Mouse (Mus musculus) C2C12 (cell line): ENCODE results near the gene Eps8.

Source experiments
- CTCF ChIP-seq: IDR thresholded peaks from one replicate; pipeline ENCODE4 v1.5.1; 2011; ENCODE audit not compliant: control insufficient read depth, insufficient read depth, insufficient read length
- MYOG ChIP-seq: IDR thresholded peaks from one replicate; pipeline ENCODE4 v1.6.1; 2011; ENCODE audit not compliant: control insufficient read depth, insufficient read length; ENCODE audit errors: extremely low read depth

- TF ChIP-seq CTCF: no peak
- no peak for TF ChIP-seq MYOG
These were observed 181.2 kb downstream of the Eps8 start for GRCm38 (mm10) chr6:137473433-137473832.
